Mouse (Mus musculus) left cerebral cortex, postnatal 14 days (tissue): ENCODE data around the gene Gm9887. TPM values are rescaled to one million over a fixed set of nuclear protein-coding genes. Genes with fewer than 3 reads are reported as not detected.
"Not testable (repeated sequence)": the region's sequence is repeated elsewhere in the genome, so short reads cannot be mapped to it uniquely, and the experiment has no call there.

Source experiments
- DNase-seq, 2 experiments: peaks; one replicate each; pipeline ENCODE4 v3.0.0; 2021 to 2022; ENCODE audit warnings: low spot score in 2 of 2, mixed read lengths in 1 of 2
- intact Hi-C: fragments of 180-260 bp; cut with DNase I; formaldehyde crosslinking; loops from one replicate; pipeline ENCODE4 v1.15.1; 2025
- microRNA-seq, 2 experiments: library from miRNA; unstranded; fragments of <30 nt; microRNA quantifications; one replicate each; pipeline ENCODE4 v1.2.0; 2022
- total RNA-seq, 2 experiments: library from RNA; stranded (reverse); gene quantifications; 2 replicates each; pipeline ENCODE4 v1.2.3; 2021

The Gm9887 gene
- total RNA-seq, 2 experiments from 2014 or later, result 1.0 to 2.7 TPM

DNA sequence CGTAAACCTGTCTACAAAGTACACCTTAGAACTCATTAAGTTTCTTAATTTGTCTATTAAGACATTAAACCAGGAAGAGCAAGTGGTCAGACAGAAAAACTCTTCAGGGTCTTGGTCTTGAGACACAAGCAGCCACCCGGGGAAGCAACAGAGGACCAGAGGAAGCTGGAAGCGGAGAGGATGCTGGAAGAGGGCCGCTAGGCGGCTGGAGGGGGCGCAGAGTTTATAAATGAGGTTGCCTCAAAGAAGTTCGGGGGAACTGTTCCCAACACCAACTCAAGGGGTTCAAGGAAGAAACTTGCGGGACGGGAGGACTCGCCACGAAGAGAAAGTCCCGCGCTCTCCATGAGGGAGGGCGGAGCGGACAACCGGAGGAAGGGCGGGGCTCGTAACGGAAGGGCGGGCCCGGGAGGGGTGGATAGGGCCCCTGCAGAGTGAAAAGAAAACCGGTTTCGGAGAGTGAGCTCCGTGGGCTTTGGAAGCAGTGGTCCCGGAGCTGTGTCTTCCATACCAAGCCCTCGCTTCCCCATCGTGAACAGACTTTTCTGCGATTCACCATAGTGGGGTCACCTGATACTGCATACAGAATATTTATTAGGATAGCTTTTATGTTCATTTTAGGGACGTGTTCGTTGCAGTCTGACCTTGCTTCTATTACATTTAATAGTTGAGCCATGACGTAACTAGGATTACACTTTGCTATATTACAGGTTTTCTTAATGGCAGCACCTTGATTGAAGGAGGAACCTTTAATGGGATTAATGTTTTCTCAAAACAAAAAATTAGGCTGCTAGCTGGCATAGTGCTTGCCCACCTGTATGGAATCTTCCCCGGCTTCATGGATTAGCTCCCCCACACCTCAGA lies 8.1 kb downstream of the Gm9887 start:
- DNase-seq, result peak in 1 of 2 experiments; percentile 56
- intact Hi-C loops, result no loop called here

GRCm38 (mm10) chr12:69363110-69363509 lies 9.1 kb downstream of the Gm9887 start:
- intact Hi-C loops, DNase-seq: not testable (repeated sequence)

- DNase-seq, result no peak
- intact Hi-C loops, result no loop called here
Measured at GRCm38 (mm10) chr12:69362388-69362787, 9.9 kb downstream of the Gm9887 start.

DNA sequence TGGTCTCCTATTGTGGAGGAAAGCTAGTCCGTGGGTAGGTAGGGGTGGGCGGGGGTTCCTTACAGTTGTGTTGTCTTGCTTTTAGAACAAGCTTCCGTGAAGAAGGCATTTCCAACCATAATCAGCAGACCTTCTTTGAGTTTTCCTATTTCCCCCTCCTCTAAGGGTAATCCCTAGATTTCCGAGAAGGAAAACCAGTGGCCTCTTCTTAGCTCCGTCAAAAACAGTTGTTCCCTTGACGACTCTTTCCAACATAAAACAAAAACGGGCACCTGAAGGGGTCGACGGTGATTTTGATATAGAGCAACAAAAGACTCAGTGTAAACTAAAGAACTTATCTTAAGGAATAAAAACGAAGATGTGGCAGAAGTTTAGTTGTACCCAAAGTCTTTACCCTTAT lies 10.3 kb downstream of the Gm9887 start:
- DNase-seq, result no peak
- intact Hi-C loops, result no loop called here

DNA sequence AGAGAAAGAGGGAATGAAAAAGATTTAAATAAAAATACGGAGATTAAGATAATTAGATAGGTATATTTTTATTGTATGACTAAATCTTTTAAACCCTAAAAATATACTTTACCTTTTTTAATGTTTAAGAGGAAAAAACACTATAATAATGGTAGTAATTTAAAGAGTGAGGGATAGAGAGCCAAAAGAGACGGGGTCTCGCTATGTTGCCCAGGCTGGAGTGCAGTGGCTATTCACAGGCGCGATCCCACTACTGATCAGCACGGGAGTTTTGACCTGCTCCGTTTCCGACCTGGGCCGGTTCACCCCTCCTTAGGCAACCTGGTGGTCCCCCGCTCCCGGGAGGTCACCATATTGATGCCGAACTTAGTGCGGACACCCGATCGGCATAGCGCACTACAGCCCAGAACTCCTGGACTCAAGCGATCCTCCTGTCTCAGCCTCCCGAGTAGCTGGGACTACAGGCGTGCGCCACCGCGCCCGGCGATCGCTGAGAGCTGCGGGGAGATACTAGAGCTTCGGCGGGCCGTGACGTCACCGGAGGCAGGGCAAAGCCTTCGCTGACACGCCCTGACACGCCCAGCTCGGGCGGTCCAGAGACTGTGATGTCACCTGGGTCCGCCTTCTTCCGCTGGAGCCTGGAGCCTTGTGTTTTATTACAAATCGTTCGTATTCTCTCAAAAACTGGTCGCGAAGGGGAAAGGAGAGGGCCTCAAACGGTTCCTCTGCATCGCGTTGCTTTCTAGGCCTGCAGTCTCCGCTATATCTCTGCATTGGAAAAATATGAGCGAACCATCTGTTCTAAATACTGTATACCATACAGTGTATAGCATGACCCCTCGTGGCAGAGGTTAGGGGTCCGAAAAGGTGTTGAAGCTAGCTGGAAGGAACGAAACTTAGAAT lies 11.0 kb downstream of the Gm9887 start:
- intact Hi-C loops, result not testable (repeated sequence)
- peak; percentile 98 to 99 for DNase-seq

DNA sequence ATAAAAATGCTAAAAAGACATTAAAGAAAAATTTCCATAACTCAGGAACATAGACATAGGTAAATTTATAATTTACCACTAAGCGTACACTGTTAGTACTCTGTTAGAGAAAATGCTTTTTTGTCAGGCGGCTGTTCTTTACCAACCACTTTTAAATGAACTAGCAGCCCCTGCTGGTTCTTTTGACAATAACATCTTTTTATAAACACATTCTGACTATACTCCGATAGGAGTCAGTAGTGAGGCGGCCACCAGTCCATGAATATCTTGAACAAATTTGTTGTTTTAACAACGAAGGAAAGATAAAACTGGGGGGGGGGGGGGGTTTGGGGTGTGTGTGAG lies 11.6 kb downstream of the Gm9887 start:
- intact Hi-C loops, result no loop called here
- DNase-seq, result peak; percentile 57 to 96

- intact Hi-C loops, result no loop called here
- DNase-seq, result no peak
Measured at GRCm38 (mm10) chr12:69357300-69357646, 15.0 kb downstream of the Gm9887 start.

GRCm38 (mm10) chr12:69356546-69357299 lies 15.5 kb downstream of the Gm9887 start, which contains the start of gene Nemf:
Gene Nemf, minus strand, starts transcription at chr12:69357165.
- intact Hi-C loops, result no loop called here
- peak; percentile 81 to 93 for DNase-seq

GRCm38 (mm10) chr12:69351685-69352084 lies 20.6 kb downstream of the Gm9887 start:
- no peak for DNase-seq
- intact Hi-C loops, result no loop called here

- intact Hi-C loops, result no loop called here
- DNase-seq, result no peak
Measured at GRCm38 (mm10) chr12:69349928-69350327, 22.3 kb downstream of the Gm9887 start.

- intact Hi-C loops, result no loop called here
- DNase-seq, result peak in 1 of 2 experiments; percentile 13
Measured at GRCm38 (mm10) chr12:69333547-69333946, 38.7 kb downstream of the Gm9887 start.

DNA sequence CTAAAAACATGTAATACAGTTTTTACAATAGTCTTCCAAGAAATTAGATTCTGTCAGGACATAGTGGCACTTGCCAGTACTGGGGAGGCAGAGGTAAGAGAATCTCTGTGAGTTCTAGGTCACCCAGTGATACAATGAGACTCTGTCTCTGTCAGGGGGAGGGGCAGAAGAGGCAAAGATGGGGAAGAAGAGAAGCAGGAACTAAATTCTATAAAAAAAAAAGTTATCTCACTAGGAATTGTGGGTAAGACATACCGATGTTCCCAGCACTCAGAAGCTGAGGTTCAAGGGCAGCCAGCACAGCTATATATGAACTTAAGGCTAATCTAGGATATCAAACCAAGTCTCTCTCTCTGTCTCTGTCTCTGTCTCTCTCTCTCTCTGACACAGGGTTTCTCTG lies 40.1 kb downstream of the Gm9887 start:
- no peak for DNase-seq
- intact Hi-C loops, result no loop called here

GRCm38 (mm10) chr12:69331187-69331586 lies 41.1 kb downstream of the Gm9887 start:
- no peak for DNase-seq
- intact Hi-C loops, result no loop called here

Small RNA genes within 50 kb of the gene (microRNA-seq; reads per million reads assigned to microRNA genes)
- gene Gm47299, result 0 to 0.26 reads per million in 2 experiments
- gene Gm47305, result 0 reads per million in 2 experiments

Other genes with a start within 250 kb of the Gm9887 start
- gene Rps29, start 213.3 kb downstream of the Gm9887 start, total RNA-seq, result 1,000 to 10,000 TPM in 1 of 2 experiments, 100 to 1,000 TPM in 1; 970 to 1,045 TPM
- gene Lrr1, start 203.6 kb downstream of the Gm9887 start, total RNA-seq, result under 1 TPM in 1 of 2 experiments, not detected in 1; 0.44 TPM
- gene Rpl36al, start 188.4 kb downstream of the Gm9887 start, total RNA-seq, result 100 to 1,000 TPM; 172 to 191 TPM
- gene Mgat2, start 188.3 kb downstream of the Gm9887 start, total RNA-seq, result 10 to 100 TPM; 30.7 to 34.9 TPM
- 1 to 10 TPM; 4.9 to 5.6 TPM for gene Gm49383, start 175.4 kb downstream of the Gm9887 start, total RNA-seq
- gene Dnaaf2, start 174.0 kb downstream of the Gm9887 start, total RNA-seq, result 1 to 10 TPM; 1.8 to 2.0 TPM
- gene Gm49384, start 168.2 kb downstream of the Gm9887 start, total RNA-seq, result 1 to 10 TPM; 2.4 to 3.2 TPM
- under 1 TPM; 0.75 to 0.76 TPM for gene Pole2, start 144.3 kb downstream of the Gm9887 start, total RNA-seq
- 10 to 100 TPM; 17.4 to 21.1 TPM for gene Klhdc1, start 131.3 kb downstream of the Gm9887 start, total RNA-seq
- 100 to 1,000 TPM; 132 to 136 TPM for gene Klhdc2, start 75.8 kb downstream of the Gm9887 start, total RNA-seq
- 10 to 100 TPM; 37.9 to 39.9 TPM for gene Nemf, start 15.3 kb downstream of the Gm9887 start, total RNA-seq
- 10 to 100 TPM; 55.5 to 57.9 TPM for gene Arf6, start 308 bp downstream of the Gm9887 start, total RNA-seq
- gene Vcpkmt, start 210.6 kb upstream of the Gm9887 start, total RNA-seq, result 10 to 100 TPM; 23.1 to 26.1 TPM